Mouse (Mus musculus) ES-E14 (cell line): ENCODE measurements around the gene Slc30a1. TPM values are rescaled to one million over a fixed set of nuclear protein-coding genes. Genes with fewer than 3 reads are reported as not detected.

Experiments used
- DNase-seq: peaks from one replicate; pipeline ENCODE4 v3.0.0-alpha.2; 2013; ENCODE audit warnings: low read depth, low spot score
- H3K27ac ChIP-seq: 2 replicates; pipeline ENCODE4 v1.5.1; 2012; ENCODE audit warnings: low read depth, mild to moderate bottlenecking, low read length, moderate library complexity, mixed read lengths; ENCODE audit not compliant: poor library complexity, insufficient read depth, severe bottlenecking
- H3K36me3 ChIP-seq: 2 replicates; pipeline ENCODE4 v1.6.1; 2012; ENCODE audit warnings: mild to moderate bottlenecking, low read length, moderate library complexity, mixed read lengths; ENCODE audit not compliant: control insufficient read depth, poor library complexity, insufficient read depth, severe bottlenecking
- H3K4me1 ChIP-seq, 2 experiments: fragments of 150-350 bp in 1 of 2; sonication (generic) in 1 of 2; 2 replicates each; pipeline ENCODE4 v1.6.1; 2012; ENCODE audit warnings: low read length in 2 of 2, mild to moderate bottlenecking in 1 of 2, mixed read lengths in 1 of 2; ENCODE audit not compliant: control insufficient read depth in 2 of 2, insufficient read depth in 2 of 2, poor library complexity in 1 of 2
- H3K4me3 ChIP-seq, 2 experiments: fragments of 150-350 bp in 1 of 2; sonication (generic) in 1 of 2; 2 replicates each; pipeline ENCODE4 v1.5.1; 2012; ENCODE audit warnings: low read length in 2 of 2, low read depth in 1 of 2, mild to moderate bottlenecking in 1 of 2, mixed read lengths in 1 of 2; ENCODE audit not compliant: insufficient read depth in 1 of 2, poor library complexity in 1 of 2, severe bottlenecking in 1 of 2
- H3K9ac ChIP-seq: 2 replicates; pipeline ENCODE4 v1.6.1; 2012; ENCODE audit warnings: low read depth, mild to moderate bottlenecking, low read length, mixed read lengths; ENCODE audit not compliant: poor library complexity, insufficient read depth, severe bottlenecking
- H3K9me3 ChIP-seq: fragments of 150-350 bp; sonication (generic); 2 replicates; pipeline ENCODE4 v1.6.1; 2012; ENCODE audit warnings: low read depth, mild to moderate bottlenecking, low read length; ENCODE audit not compliant: control insufficient read depth, insufficient read depth
- CHD2 ChIP-seq: IDR thresholded peaks from 2 replicates; pipeline ENCODE4 v1.6.1; 2014; ENCODE audit warnings: mild to moderate bottlenecking, low read depth, low read length, inconsistent platforms
- HCFC1 ChIP-seq: IDR thresholded peaks from 2 replicates; pipeline ENCODE4 v1.6.1; 2012; ENCODE audit warnings: low read length, inconsistent platforms, borderline replicate concordance; ENCODE audit not compliant: insufficient read depth
- MAFK ChIP-seq: IDR thresholded peaks from 2 replicates; pipeline ENCODE4 v1.6.1; 2014; ENCODE audit warnings: mild to moderate bottlenecking, low read depth, low read length, inconsistent platforms; ENCODE audit not compliant: insufficient read depth
- ZC3H11A ChIP-seq: IDR thresholded peaks from 2 replicates; pipeline ENCODE4 v1.6.1; 2012; ENCODE audit warnings: low read depth, mild to moderate bottlenecking, inconsistent platforms, low read length, borderline replicate concordance
- ZNF384 ChIP-seq: IDR thresholded peaks from 2 replicates; pipeline ENCODE4 v1.6.1; 2012; ENCODE audit warnings: low read depth, low read length, inconsistent platforms
- in situ Hi-C, 2 experiments: fragments of 600-800 bp; cut with MboI; formaldehyde crosslinking; loops; one replicate each; pipeline ENCODE4 v1.15.1; 2025; ENCODE audit warnings: low sequenced_read_pairs in 2 of 2, inconsistent platforms in 1 of 2; ENCODE audit not compliant: unreplicated experiment in 2 of 2
- total RNA-seq: library from RNA; depleted of rRNA; stranded (reverse); fragments of 300-350 nt; gene quantifications from 2 replicates; pipeline ENCODE4 v1.2.3, GENCODE M21; 2012

The Slc30a1 gene
- total RNA-seq, 1 experiment, result 27.2 TPM

DNA sequence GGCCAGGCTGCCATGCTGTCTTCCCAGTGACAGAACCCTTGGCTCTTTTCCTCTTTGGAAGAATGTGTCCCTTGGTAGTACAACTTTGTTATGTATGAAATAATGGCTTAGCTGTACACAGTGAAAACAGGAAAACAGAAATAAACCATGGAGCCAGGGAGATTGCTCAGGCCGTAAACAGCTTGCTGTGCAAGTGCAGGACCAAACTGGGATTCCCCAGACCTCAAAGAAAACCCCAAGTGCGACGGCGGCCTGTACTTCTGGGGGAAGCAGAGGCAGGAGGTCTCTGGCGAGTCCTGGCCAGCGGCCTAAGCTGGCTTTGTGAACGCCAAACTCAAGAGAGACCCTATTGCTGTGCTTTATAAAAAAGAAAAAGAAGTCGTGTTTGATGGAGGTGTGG is 42.0 kb downstream of the Slc30a1 start:
- no peaks in the 10 kb centered on the region for H3K9me3 ChIP-seq
- TF ChIP-seq ZNF384 (no peak), ZC3H11A (no peak), CHD2 (no peak), HCFC1 (no peak), MAFK (no peak)
- no peak for DNase-seq
- H3K4me1 ChIP-seq, result peaks cover 2 to 9% of the 10 kb centered on the region in 2 experiments; a peak in 3 of 4 replicates
- H3K9ac ChIP-seq, result no peak overlapping the region
- in situ Hi-C loops, result no loop called here
- H3K27ac ChIP-seq, result no peak overlapping the region
- H3K4me3 ChIP-seq, result no peak overlapping the region
- no peaks in the 10 kb centered on the region for H3K36me3 ChIP-seq

DNA sequence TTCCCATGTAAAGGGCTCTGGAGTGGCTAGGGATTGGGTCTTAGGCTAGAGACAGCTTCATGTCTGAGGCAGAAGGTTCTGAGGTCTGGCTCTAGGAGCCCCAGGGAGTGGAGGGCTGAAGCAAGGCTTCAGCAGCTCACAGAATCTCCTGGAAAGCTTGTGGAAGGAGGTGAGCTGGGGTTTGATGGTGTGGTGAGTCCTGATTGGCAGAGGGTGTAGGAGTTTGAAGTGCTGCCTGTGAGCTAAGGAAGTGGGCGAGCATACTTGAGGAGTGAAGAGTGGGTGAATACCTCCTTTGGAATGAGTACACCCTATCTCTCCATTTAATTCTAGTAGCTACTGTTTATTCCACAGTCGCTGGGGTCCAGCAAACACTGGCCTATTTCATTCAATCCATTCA is 44.0 kb downstream of the Slc30a1 start:
- TF ChIP-seq ZNF384 (no peak), ZC3H11A (no peak), MAFK (no peak)
- in situ Hi-C loops, result loop anchor here in 1 of 2 experiments (10.0 kb wide), 1 partner anchor 116 kb away; no protein-coding TSS in a partner anchor
- H3K9me3 ChIP-seq, result no peaks in the 10 kb centered on the region
- no peak overlapping the region for H3K27ac ChIP-seq
- DNase-seq, result no peak
- no peak overlapping the region for H3K9ac ChIP-seq
- peaks cover 2 to 5% of the 10 kb centered on the region in 2 experiments; a peak in 2 of 4 replicates for H3K4me1 ChIP-seq
- no peak overlapping the region for H3K4me3 ChIP-seq
- H3K36me3 ChIP-seq, result no peaks in the 10 kb centered on the region

DNA sequence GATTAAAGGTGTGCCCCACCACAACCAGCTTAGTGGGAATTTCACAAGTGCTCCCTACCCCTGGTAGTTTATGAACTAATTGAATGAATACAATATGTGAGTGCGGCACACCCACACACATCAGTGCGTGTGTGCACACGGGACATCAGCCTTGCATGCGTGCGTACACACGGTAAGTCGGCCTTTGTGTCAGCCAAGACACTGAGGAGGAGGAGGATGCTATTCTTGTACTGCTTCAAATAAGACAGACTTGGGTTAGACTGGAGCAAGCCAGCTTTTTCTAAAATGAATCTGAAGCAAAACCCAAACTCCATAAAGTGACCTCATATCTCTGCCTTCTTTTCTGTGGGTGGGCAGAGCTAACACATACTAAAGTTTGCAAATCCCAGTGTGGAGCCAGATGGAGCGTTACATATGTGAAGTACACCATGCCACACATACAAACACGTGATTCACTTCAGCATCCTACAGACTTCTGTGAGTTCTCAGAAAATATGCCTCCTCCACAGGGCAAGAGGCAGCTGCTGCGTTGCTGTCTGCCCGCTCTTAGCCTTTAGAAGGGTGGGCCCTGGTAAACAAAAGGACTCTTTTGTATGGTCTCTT is 46.3 kb downstream of the Slc30a1 start:
- no peaks in the 10 kb centered on the region for H3K36me3 ChIP-seq
- no peak for DNase-seq
- no peak overlapping the region for H3K4me3 ChIP-seq
- H3K4me1 ChIP-seq, result no peaks in the 10 kb centered on the region; a peak in 1 of 4 replicates
- H3K9ac ChIP-seq, result no peak overlapping the region
- TF ChIP-seq ZC3H11A (no peak), ZNF384 (no peak), MAFK (no peak), HCFC1 (no peak), CHD2 (no peak)
- H3K9me3 ChIP-seq, result no peaks in the 10 kb centered on the region
- no peak overlapping the region for H3K27ac ChIP-seq
- in situ Hi-C loops, result loop anchor here in 1 of 2 experiments (10.0 kb wide), 1 partner anchor 118 kb away; no protein-coding TSS in a partner anchor

DNA sequence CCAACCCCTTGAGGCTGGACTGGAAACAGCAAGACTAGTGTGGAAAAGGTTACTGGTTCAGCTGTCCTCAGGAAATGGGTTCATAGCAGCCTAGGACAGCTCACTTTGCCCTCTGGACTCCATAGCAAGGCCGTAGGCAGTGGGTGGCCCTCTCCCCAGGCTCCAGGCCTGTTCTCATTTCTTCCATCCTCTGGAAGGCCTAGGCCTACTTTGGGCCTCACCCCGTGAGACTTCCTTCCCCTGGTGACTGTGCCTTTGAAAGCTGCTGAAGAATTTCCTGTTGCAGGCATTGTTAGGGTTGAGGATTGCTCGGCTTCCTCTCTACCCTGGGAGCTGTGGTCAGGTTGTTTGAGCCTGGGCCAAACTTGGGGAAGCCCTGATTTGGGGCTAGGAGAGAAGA is 48.5 kb downstream of the Slc30a1 start:
- Histone ChIP-seq H3K4me1 (no peaks in the 10 kb centered on the region; a peak in 1 of 4 replicates), H3K9ac (no peak overlapping the region), H3K4me3 (no peak overlapping the region), H3K9me3 (no peaks in the 10 kb centered on the region), H3K27ac (no peak overlapping the region), H3K36me3 (no peaks in the 10 kb centered on the region)
- in situ Hi-C loops, result loop anchor here in 1 of 2 experiments (10.0 kb wide), 1 partner anchor 120 kb away; no protein-coding TSS in a partner anchor
- DNase-seq, result no peak
- no peak for TF ChIP-seq ZC3H11A
- no peak for TF ChIP-seq MAFK
- no peak for TF ChIP-seq CHD2
- no peak for TF ChIP-seq HCFC1
- TF ChIP-seq ZNF384, result no peak

DNA sequence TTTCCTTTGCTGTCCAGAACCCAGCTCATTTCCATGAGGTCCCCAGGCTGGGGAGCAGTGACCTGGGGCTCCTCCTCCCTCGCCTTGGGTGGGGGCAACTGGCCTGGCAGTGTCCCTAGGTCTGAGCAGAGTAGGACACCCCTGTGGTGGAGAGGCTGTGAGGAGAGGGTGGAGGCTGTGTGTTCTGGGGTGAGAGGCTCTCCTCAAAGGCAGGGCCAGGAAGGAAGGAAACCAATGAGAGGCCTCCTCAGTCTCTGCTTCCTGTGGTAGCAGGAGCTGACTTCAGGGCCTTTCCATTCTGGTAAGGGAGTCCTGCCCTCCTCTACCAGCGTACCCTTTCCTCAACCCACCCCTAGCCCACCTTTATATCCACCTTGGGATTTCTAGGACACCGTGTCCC is 49.7 kb downstream of the Slc30a1 start:
- no peaks in the 10 kb centered on the region; a peak in 1 of 4 replicates for H3K4me1 ChIP-seq
- TF ChIP-seq MAFK (no peak), HCFC1 (no peak), CHD2 (no peak), ZC3H11A (no peak), ZNF384 (no peak)
- in situ Hi-C loops, result loop anchor here in 1 of 2 experiments (10.0 kb wide), 1 partner anchor 121 kb away; no protein-coding TSS in a partner anchor
- no peak overlapping the region for H3K4me3 ChIP-seq
- H3K36me3 ChIP-seq, result no peaks in the 10 kb centered on the region
- H3K27ac ChIP-seq, result no peak overlapping the region
- H3K9ac ChIP-seq, result no peak overlapping the region
- no peaks in the 10 kb centered on the region for H3K9me3 ChIP-seq
- no peak for DNase-seq
